Mouse (Mus musculus) heart, embryonic 16.5 days (tissue): Measurements from ENCODE around the gene Kcnk2. TPM values are rescaled to one million over a fixed set of nuclear protein-coding genes. Genes with fewer than 3 reads are reported as not detected.
A peak's percentile ranks its signal among the peaks of the same experiment; 100 is the strongest.

ENCODE experiments used
- ATAC-seq: fragments of 200-750 bp; cut with Nextera tagmentation; replicated peaks from 2 replicates; pipeline ENCODE4 v1.8.0; 2017; ENCODE audit warnings: moderate number of reproducible peaks; ENCODE audit not compliant: insufficient read depth, low FRiP score; ENCODE audit errors: extremely low read depth
- H3K27ac ChIP-seq: fragments of 300-500 bp; sonication (generic); 2 replicates; pipeline ENCODE4 v1.5.1; 2014; ENCODE audit warnings: mild to moderate bottlenecking, low read length, control low read depth, moderate library complexity
- H3K27me3 ChIP-seq: fragments of 300-500 bp; sonication (generic); 2 replicates; pipeline ENCODE4 v1.6.1; 2014; ENCODE audit warnings: low read length, mixed read lengths; ENCODE audit not compliant: control insufficient read depth, insufficient read depth
- H3K36me3 ChIP-seq: fragments of 300-500 bp; sonication (generic); 2 replicates; pipeline ENCODE4 v1.6.1; 2014; ENCODE audit not compliant: control insufficient read depth, insufficient read depth
- H3K4me1 ChIP-seq: fragments of 300-500 bp; sonication (generic); 2 replicates; pipeline ENCODE4 v1.6.1; 2014; ENCODE audit warnings: low read length, mixed read lengths; ENCODE audit not compliant: control insufficient read depth, insufficient read depth
- H3K4me2 ChIP-seq: fragments of 300-500 bp; sonication (generic); 2 replicates; pipeline ENCODE4 v1.6.1; 2014; ENCODE audit warnings: low read depth, mild to moderate bottlenecking, control low read depth, low read length
- H3K4me3 ChIP-seq: fragments of 300-500 bp; sonication (generic); 2 replicates; pipeline ENCODE4 v1.5.1; 2014; ENCODE audit warnings: mild to moderate bottlenecking, control low read depth, low read length
- H3K9ac ChIP-seq: fragments of 300-500 bp; sonication (generic); 2 replicates; pipeline ENCODE4 v1.6.1; 2014; ENCODE audit warnings: low read length, control low read depth
- H3K9me3 ChIP-seq: fragments of 300-500 bp; sonication (generic); replicated peaks from 2 replicates; pipeline ENCODE4 v1.6.1; 2016; ENCODE audit warnings: low read length; ENCODE audit not compliant: control insufficient read depth
- WGBS: fragments of 180-500 bp; shearing (Covaris S2); extraction: QIAGEN DNeasy Blood & Tissue Kit; methylation state at CpG from one replicate; pipeline ENCODE4 v1.1.7; 2014; 5-methylcytosine and 5-hydroxymethylcytosine counted together
- polyA plus RNA-seq: library from polyadenylated mRNA; unstranded; fragments of >200 nt; fragmentation: Nextera tagmentation; extraction: Ambion mirVana; gene quantifications from 2 replicates; pipeline ENCODE4 v1.2.1, GENCODE M21; 2015

Gene Kcnk2
- polyA plus RNA-seq = 0.92 and 1.4 TPM in 2 replicates

- no peak within 1 kb of the TSS for H3K27ac ChIP-seq
- H3K36me3 ChIP-seq = no peaks in the 10 kb centered on the region
- H3K9me3 ChIP-seq = no peaks in the 10 kb centered on the region
- no peaks in the 10 kb centered on the region; the same call in 1 of the 2 replicates for H3K27me3 ChIP-seq
- peaks cover 3% of the 10 kb centered on the region for H3K4me1 ChIP-seq
- H3K4me3 ChIP-seq = no peak within 1 kb of the TSS
- H3K4me2 ChIP-seq = peak within 1 kb of the TSS; percentile 24; the same call in 1 of the 2 replicates
- no peak for ATAC-seq
- H3K9ac ChIP-seq = no peak within 1 kb of the TSS
- 33% methylated on average over 14 of the region's 14 CpGs for WGBS
Observed at GRCm38 (mm10) chr1:189402223-189402943, at the start of gene Kcnk2. Gene Kcnk2 (minus strand): TSS chr1:189402273.

- H3K9me3 ChIP-seq = no peaks in the 10 kb centered on the region
- 60% methylated on average over 9 of the region's 9 CpGs for WGBS
- H3K9ac ChIP-seq = no peak overlapping the region
Observed at GRCm38 (mm10) chr1:189440741-189441140, 38.7 kb upstream of the Kcnk2 start.

GRCm38 (mm10) chr1:189437126-189437525, 35.1 kb upstream of the Kcnk2 start:
- no peak for ATAC-seq
- Histone ChIP-seq H3K27me3 (no peaks in the 10 kb centered on the region), H3K4me1 (no peaks in the 10 kb centered on the region), H3K36me3 (no peaks in the 10 kb centered on the region), H3K9ac (no peak overlapping the region), H3K9me3 (no peaks in the 10 kb centered on the region), H3K4me3 (no peak overlapping the region), H3K27ac (no peak overlapping the region), H3K4me2 (no peak overlapping the region)
- 62% methylated on average over 5 of the region's 5 CpGs for WGBS

More at GRCm38 (mm10) chr1:189440741-189441140, 38.7 kb upstream of the Kcnk2 start:
- no peak for ATAC-seq
- Histone ChIP-seq H3K27ac (no peak overlapping the region), H3K4me2 (no peak overlapping the region), H3K27me3 (no peaks in the 10 kb centered on the region), H3K4me1 (no peaks in the 10 kb centered on the region), H3K4me3 (no peak overlapping the region), H3K36me3 (no peaks in the 10 kb centered on the region)

GRCm38 (mm10) chr1:189435452-189435851, 33.4 kb upstream of the Kcnk2 start:
- Histone ChIP-seq H3K4me2 (no peak overlapping the region), H3K4me1 (no peaks in the 10 kb centered on the region), H3K36me3 (no peaks in the 10 kb centered on the region), H3K27me3 (no peaks in the 10 kb centered on the region), H3K27ac (no peak overlapping the region), H3K9me3 (no peaks in the 10 kb centered on the region), H3K4me3 (no peak overlapping the region), H3K9ac (no peak overlapping the region)
- WGBS = 66% methylated on average over 10 of the region's 10 CpGs
- no peak for ATAC-seq

- no peak overlapping the region for H3K27ac ChIP-seq
- no peaks in the 10 kb centered on the region for H3K9me3 ChIP-seq
- H3K4me1 ChIP-seq = no peaks in the 10 kb centered on the region
- no peaks in the 10 kb centered on the region for H3K27me3 ChIP-seq
- H3K4me2 ChIP-seq = no peak overlapping the region
- no peak overlapping the region for H3K4me3 ChIP-seq
- H3K36me3 ChIP-seq = no peaks in the 10 kb centered on the region
- 28% methylated on average over 5 of the region's 5 CpGs for WGBS
- H3K9ac ChIP-seq = no peak overlapping the region
- ATAC-seq = no peak
Observed at GRCm38 (mm10) chr1:189431479-189431878, 29.4 kb upstream of the Kcnk2 start.

GRCm38 (mm10) chr1:189430534-189430933, 28.5 kb upstream of the Kcnk2 start:
- no peak for ATAC-seq
- no peaks in the 10 kb centered on the region for H3K4me1 ChIP-seq
- 46% methylated on average over 4 of the region's 4 CpGs for WGBS
- no peaks in the 10 kb centered on the region for H3K9me3 ChIP-seq
- H3K27ac ChIP-seq = no peak overlapping the region
- no peak overlapping the region for H3K4me3 ChIP-seq
- no peak overlapping the region for H3K4me2 ChIP-seq
- no peaks in the 10 kb centered on the region for H3K27me3 ChIP-seq
- no peak overlapping the region for H3K9ac ChIP-seq
- no peaks in the 10 kb centered on the region for H3K36me3 ChIP-seq

- Histone ChIP-seq H3K27me3 (no peaks in the 10 kb centered on the region), H3K9me3 (no peaks in the 10 kb centered on the region), H3K36me3 (no peaks in the 10 kb centered on the region), H3K4me1 (no peaks in the 10 kb centered on the region), H3K4me3 (no peak overlapping the region), H3K27ac (no peak overlapping the region), H3K9ac (no peak overlapping the region), H3K4me2 (no peak overlapping the region)
- no peak for ATAC-seq
- 73% methylated on average over 10 of the region's 10 CpGs for WGBS
Observed at GRCm38 (mm10) chr1:189429566-189429965, 27.5 kb upstream of the Kcnk2 start.

- Histone ChIP-seq H3K4me2 (no peak overlapping the region), H3K9ac (no peak overlapping the region), H3K27me3 (no peaks in the 10 kb centered on the region), H3K4me1 (no peaks in the 10 kb centered on the region), H3K9me3 (no peaks in the 10 kb centered on the region), H3K27ac (no peak overlapping the region), H3K4me3 (no peak overlapping the region), H3K36me3 (no peaks in the 10 kb centered on the region)
- 81% methylated on average over 11 of the region's 11 CpGs for whole genome bisulfite sequencing
- ATAC-seq = no peak
Observed at GRCm38 (mm10) chr1:189426252-189426651, 24.2 kb upstream of the Kcnk2 start.

- Histone ChIP-seq H3K9ac (no peak overlapping the region), H3K4me3 (no peak overlapping the region), H3K27ac (no peak overlapping the region), H3K4me1 (no peaks in the 10 kb centered on the region), H3K36me3 (no peaks in the 10 kb centered on the region), H3K9me3 (no peaks in the 10 kb centered on the region), H3K27me3 (no peaks in the 10 kb centered on the region), H3K4me2 (no peak overlapping the region)
- ATAC-seq = no peak
- 35% methylated on average over 1 of the region's 1 CpGs for WGBS
Observed at GRCm38 (mm10) chr1:189419914-189420313, 17.8 kb upstream of the Kcnk2 start.
